Mouse (Mus musculus): ENCODE results near the gene Fgfr2. TPM values are rescaled to one million over a fixed set of nuclear protein-coding genes. Genes with fewer than 3 reads are reported as not detected.

Gene Fgfr2
- polyA plus RNA-seq, 1 experiment from 2014 or later = 123 TPM

DNA sequence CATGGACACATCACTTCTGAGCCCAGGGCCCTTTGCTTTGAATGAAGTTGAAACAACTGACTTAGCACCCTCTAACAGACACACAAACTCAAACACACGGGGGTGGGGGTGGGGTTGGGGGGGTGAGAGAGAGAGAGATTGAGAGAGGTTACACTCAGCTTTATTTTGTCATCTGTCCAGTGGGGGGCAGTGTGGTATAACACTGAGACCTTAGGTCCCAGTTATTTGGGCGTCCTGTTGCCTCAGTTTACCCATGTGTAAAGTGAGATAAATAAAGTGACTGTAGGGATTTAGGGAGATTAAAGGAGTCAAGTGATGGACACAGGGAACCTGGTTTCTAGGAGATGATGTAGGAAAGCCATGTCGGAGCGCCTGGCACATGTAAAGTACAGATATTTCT lies 2382.1 kb downstream of the Fgfr2 start:
- no peak for ATAC-seq (ENCODE audit: low FRiP score, low read depth)
- 89% methylated on average over 4 of the region's 4 CpGs for WGBS
- H3K36me3 ChIP-seq = peaks cover 94% of the 10 kb centered on the region
- H3K4me3 ChIP-seq = no peak overlapping the region
- no peak overlapping the region for H3K27ac ChIP-seq
- H3K9me3 ChIP-seq = no peaks in the 10 kb centered on the region
- no peak overlapping the region for H3K4me2 ChIP-seq (replicated peaks)
- H3K9ac ChIP-seq = no peak overlapping the region
- peaks cover 4% of the 10 kb centered on the region; the same call in 1 of the 2 replicates for H3K4me1 ChIP-seq
- no peaks in the 10 kb centered on the region for H3K27me3 ChIP-seq

DNA sequence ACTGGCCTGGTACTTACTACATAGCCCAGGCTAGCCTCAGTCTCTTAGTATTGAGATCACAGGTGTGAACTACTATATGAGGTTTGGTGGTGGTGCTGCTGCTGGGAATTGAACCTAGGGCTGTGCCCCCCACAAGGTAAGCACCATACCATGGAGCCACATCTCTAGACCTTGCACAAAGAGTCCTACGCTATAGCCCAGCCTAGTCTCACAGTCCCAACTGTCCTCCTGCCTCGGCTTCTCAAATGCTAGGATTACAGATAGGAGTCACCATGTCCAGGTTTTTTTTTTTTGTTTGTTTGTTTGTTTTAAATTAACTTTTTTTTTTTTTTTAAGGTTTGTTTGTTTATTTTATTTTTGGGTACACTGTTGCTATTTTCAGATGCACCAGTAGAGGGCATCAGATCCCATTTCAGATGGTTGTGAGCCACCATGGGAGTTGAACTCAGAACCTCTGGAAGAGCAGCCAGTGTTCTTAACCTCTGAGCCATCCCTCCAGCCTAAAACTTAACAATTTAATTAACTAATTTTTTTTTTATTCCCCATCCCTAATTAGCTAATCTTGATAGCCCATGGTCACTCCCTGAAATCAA lies 2388.9 kb downstream of the Fgfr2 start:
- H3K9me3 ChIP-seq = no peaks in the 10 kb centered on the region
- H3K4me3 ChIP-seq = no peak overlapping the region
- H3K9ac ChIP-seq = no peak overlapping the region
- no peak overlapping the region for H3K4me2 ChIP-seq (replicated peaks)
- peaks cover 15% of the 10 kb centered on the region; the same call in 1 of the 2 replicates for H3K4me1 ChIP-seq
- ATAC-seq (ENCODE audit: low FRiP score, low read depth) = no peak
- H3K27me3 ChIP-seq = no peaks in the 10 kb centered on the region
- H3K27ac ChIP-seq = no peak overlapping the region
- peaks cover 77% of the 10 kb centered on the region for H3K36me3 ChIP-seq
- 92% methylated on average over 2 of the region's 2 CpGs for WGBS

GRCm38 (mm10) chr7:130733423-130733822 lies 2389.7 kb downstream of the Fgfr2 start:
- no peak for ATAC-seq (ENCODE audit: low FRiP score, low read depth)
- Histone ChIP-seq H3K9me3 (no peaks in the 10 kb centered on the region), H3K27ac (no peak overlapping the region), H3K4me1 (peaks cover 15% of the 10 kb centered on the region; the same call in 1 of the 2 replicates), H3K9ac (no peak overlapping the region), H3K36me3 (peaks cover 77% of the 10 kb centered on the region), H3K4me2 (replicated peaks) (no peak overlapping the region), H3K27me3 (no peaks in the 10 kb centered on the region), H3K4me3 (no peak overlapping the region)
- 94% methylated on average over 8 of the region's 8 CpGs for WGBS

- no peak for ATAC-seq (ENCODE audit: low FRiP score, low read depth)
- no peak overlapping the region for H3K27ac ChIP-seq
- H3K4me2 ChIP-seq (replicated peaks) = no peak overlapping the region
- no peaks in the 10 kb centered on the region for H3K9me3 ChIP-seq
- H3K36me3 ChIP-seq = peaks cover 77% of the 10 kb centered on the region
- peaks cover 15% of the 10 kb centered on the region; the same call in 1 of the 2 replicates for H3K4me1 ChIP-seq
- WGBS = 50% methylated on average over 6 of the region's 6 CpGs
- H3K9ac ChIP-seq = no peak overlapping the region
- no peak overlapping the region for H3K4me3 ChIP-seq
- no peaks in the 10 kb centered on the region for H3K27me3 ChIP-seq
Observed at GRCm38 (mm10) chr7:130732908-130733307, 2390.2 kb downstream of the Fgfr2 start.

DNA sequence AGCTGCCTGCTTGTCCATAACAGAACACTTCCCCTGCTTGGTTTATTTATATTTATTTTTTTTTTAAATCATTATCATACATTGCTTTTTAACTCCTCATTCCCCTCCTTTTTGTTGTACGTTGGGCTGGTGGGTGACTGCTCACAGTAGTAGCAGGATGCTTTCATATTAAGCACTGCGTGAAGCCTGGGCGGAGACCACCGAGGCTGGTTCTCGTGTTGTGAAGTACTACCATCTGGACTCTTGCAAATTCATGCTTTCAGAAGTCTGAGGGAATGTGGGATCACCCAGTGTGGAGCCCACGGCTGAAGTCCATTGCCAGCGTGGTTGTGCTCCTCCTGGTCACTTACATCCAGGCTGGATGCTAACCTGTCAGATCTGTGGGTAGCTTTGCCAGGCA lies 2391.4 kb downstream of the Fgfr2 start:
- H3K27me3 ChIP-seq = no peaks in the 10 kb centered on the region
- H3K4me1 ChIP-seq = peaks cover 15% of the 10 kb centered on the region; the same call in 1 of the 2 replicates
- no peak overlapping the region for H3K27ac ChIP-seq
- H3K9me3 ChIP-seq = no peaks in the 10 kb centered on the region
- WGBS = 63% methylated on average over 7 of the region's 7 CpGs
- no peak overlapping the region for H3K4me2 ChIP-seq (replicated peaks)
- peaks cover 67% of the 10 kb centered on the region for H3K36me3 ChIP-seq
- no peak overlapping the region for H3K9ac ChIP-seq
- ATAC-seq (ENCODE audit: low FRiP score, low read depth) = no peak
- H3K4me3 ChIP-seq = no peak overlapping the region

- no peak for ATAC-seq (ENCODE audit: low FRiP score, low read depth)
- Histone ChIP-seq H3K9me3 (no peaks in the 10 kb centered on the region), H3K27ac (peak overlapping the region; percentile 52; the same call in 1 of the 2 replicates), H3K27me3 (no peaks in the 10 kb centered on the region), H3K4me2 (replicated peaks) (no peak overlapping the region), H3K4me1 (peaks cover 17% of the 10 kb centered on the region; the same call in 1 of the 2 replicates), H3K9ac (no peak overlapping the region), H3K36me3 (peaks cover 65% of the 10 kb centered on the region), H3K4me3 (no peak overlapping the region)
- 94% methylated on average over 4 of the region's 4 CpGs for whole genome bisulfite sequencing
Observed at GRCm38 (mm10) chr7:130727560-130727959, 2395.6 kb downstream of the Fgfr2 start.

GRCm38 (mm10) chr7:130726724-130727422 lies 2396.3 kb downstream of the Fgfr2 start:
- peaks cover 65% of the 10 kb centered on the region for H3K36me3 ChIP-seq
- ATAC-seq (ENCODE audit: low FRiP score, low read depth) = no peak
- no peaks in the 10 kb centered on the region for H3K27me3 ChIP-seq
- H3K4me2 ChIP-seq (replicated peaks) = no peak overlapping the region
- H3K4me1 ChIP-seq = peaks cover 13% of the 10 kb centered on the region; the same call in 1 of the 2 replicates
- no peaks in the 10 kb centered on the region for H3K9me3 ChIP-seq
- H3K27ac ChIP-seq = peak overlapping the region; percentile 52
- WGBS = 52% methylated on average over 8 of the region's 8 CpGs
- H3K4me3 ChIP-seq = no peak overlapping the region
- no peak overlapping the region for H3K9ac ChIP-seq

DNA sequence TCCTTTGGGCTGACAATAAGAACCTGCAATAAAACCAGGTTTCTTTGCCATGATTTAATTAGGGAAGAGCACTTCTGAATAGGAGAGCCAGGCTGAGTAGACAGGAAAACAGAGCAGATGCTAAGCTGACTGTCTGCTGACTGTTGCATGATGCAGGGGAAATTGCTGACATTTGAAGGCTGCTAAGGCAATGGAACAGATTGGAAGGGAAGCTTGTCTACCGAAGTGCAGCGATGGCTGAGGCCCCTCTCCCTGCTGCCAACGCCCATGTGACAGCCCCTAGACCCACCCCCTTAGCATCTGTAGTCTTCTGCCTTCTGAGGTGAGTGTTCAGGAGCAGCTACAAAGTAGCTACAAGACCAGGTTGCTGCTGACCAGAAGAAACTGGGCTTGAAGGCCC lies 2397.0 kb downstream of the Fgfr2 start:
- H3K9ac ChIP-seq = no peak overlapping the region
- ATAC-seq (ENCODE audit: low FRiP score, low read depth) = no peak
- no peak overlapping the region for H3K4me3 ChIP-seq
- H3K27ac ChIP-seq = no peak overlapping the region
- no peaks in the 10 kb centered on the region for H3K9me3 ChIP-seq
- H3K27me3 ChIP-seq = no peaks in the 10 kb centered on the region
- WGBS = 78% methylated on average over 3 of the region's 3 CpGs
- H3K36me3 ChIP-seq = peaks cover 62% of the 10 kb centered on the region
- no peak overlapping the region for H3K4me2 ChIP-seq (replicated peaks)
- peaks cover 8% of the 10 kb centered on the region; the same call in 1 of the 2 replicates for H3K4me1 ChIP-seq

DNA sequence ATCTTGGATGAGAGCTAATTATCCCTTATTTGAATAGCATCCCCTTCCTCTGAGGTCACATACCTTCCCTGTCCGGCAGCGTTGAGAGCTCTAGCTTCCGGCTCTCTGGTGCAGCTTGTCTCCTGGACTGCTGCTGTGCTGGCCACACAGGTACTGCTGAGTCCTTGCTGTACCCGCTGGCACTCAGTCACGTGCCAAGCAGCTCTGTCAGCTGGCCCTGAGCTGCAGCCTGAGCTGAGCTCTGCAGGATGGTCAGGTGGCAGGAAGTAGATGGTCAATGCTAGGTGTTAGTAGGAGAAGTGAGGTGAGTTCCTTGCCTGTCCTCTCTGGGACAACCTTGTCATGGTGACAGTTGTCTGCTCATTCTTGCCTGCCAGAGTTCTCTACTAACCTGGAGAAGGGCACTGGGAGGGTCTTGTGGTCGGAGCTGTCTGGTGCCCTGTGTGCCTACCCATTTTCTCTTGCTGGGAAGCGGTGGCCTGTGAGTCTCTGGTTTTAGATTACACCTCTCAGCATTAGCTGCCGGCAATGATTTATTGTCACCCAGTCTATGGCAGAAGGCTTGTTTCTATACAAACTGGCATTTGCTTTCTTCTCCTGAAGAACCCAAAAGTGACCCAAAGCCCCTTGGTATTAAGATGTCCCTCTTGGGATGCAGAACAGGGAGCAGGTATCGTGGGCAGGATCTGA lies 2402.4 kb downstream of the Fgfr2 start:
- H3K4me2 ChIP-seq (replicated peaks) = no peak overlapping the region
- H3K27ac ChIP-seq = no peak overlapping the region; the same call in 1 of the 2 replicates
- H3K36me3 ChIP-seq = peaks cover 56% of the 10 kb centered on the region
- 77% methylated on average over 9 of the region's 9 CpGs for WGBS
- H3K4me3 ChIP-seq = no peak overlapping the region
- H3K27me3 ChIP-seq = no peaks in the 10 kb centered on the region
- H3K9me3 ChIP-seq = no peaks in the 10 kb centered on the region
- H3K9ac ChIP-seq = no peak overlapping the region
- no peak for ATAC-seq (ENCODE audit: low FRiP score, low read depth)
- peaks cover 3% of the 10 kb centered on the region; the same call in 1 of the 2 replicates for H3K4me1 ChIP-seq

- H3K9ac ChIP-seq = no peak overlapping the region
- no peak overlapping the region for H3K4me2 ChIP-seq (replicated peaks)
- no peak for ATAC-seq (ENCODE audit: low FRiP score, low read depth)
- H3K4me3 ChIP-seq = no peak overlapping the region
- 48% methylated on average over 16 of the region's 16 CpGs for WGBS
- peaks cover 52% of the 10 kb centered on the region for H3K36me3 ChIP-seq
- H3K9me3 ChIP-seq = no peaks in the 10 kb centered on the region
- no peak overlapping the region; the same call in 1 of the 2 replicates for H3K27ac ChIP-seq
- peaks cover 3% of the 10 kb centered on the region; the same call in 1 of the 2 replicates for H3K4me1 ChIP-seq
- H3K27me3 ChIP-seq = no peaks in the 10 kb centered on the region
Observed at GRCm38 (mm10) chr7:130719931-130720598, 2403.1 kb downstream of the Fgfr2 start.

GRCm38 (mm10) chr7:130716989-130717388 lies 2406.2 kb downstream of the Fgfr2 start:
- WGBS = 93% methylated on average over 6 of the region's 6 CpGs
- Histone ChIP-seq H3K36me3 (peaks cover 32% of the 10 kb centered on the region), H3K4me2 (replicated peaks) (no peak overlapping the region), H3K9ac (no peak overlapping the region), H3K27ac (no peak overlapping the region), H3K4me3 (no peak overlapping the region), H3K27me3 (no peaks in the 10 kb centered on the region), H3K9me3 (no peaks in the 10 kb centered on the region), H3K4me1 (peaks cover 3% of the 10 kb centered on the region; the same call in 1 of the 2 replicates)
- ATAC-seq (ENCODE audit: low FRiP score, low read depth) = no peak

DNA sequence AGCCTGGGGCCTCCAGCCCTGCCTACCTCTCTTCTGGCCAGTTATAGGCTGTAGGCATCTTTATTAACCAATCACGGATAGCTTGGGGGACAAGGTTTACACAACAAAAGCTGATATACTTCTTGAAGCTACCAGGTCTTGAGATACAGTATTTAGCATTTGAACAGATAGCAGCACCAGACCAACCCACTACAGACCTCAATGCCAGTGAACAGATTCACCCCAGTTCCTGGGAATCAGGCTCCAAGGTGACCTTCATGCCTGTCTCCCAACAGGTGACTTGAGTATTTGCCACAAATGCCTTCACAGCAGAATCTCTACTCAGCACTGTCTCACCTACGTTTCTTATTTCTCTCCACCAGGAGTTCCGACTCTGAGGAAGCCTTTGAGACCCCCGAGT lies 2406.8 kb downstream of the Fgfr2 start:
- ATAC-seq (ENCODE audit: low FRiP score, low read depth) = no peak
- 91% methylated on average over 4 of the region's 4 CpGs for WGBS
- Histone ChIP-seq H3K9me3 (no peaks in the 10 kb centered on the region), H3K9ac (no peak overlapping the region), H3K27ac (no peak overlapping the region), H3K36me3 (peaks cover 32% of the 10 kb centered on the region), H3K4me1 (peaks cover 3% of the 10 kb centered on the region; the same call in 1 of the 2 replicates), H3K27me3 (no peaks in the 10 kb centered on the region), H3K4me2 (replicated peaks) (no peak overlapping the region), H3K4me3 (no peak overlapping the region)
